Mouse (Mus musculus) E14TG2a.4 (cell line): ENCODE measurements around the gene Eipr1.

Experiments used
- CTCF ChIP-seq: conservative IDR thresholded peaks from 2 replicates; pipeline ENCODE4 v1.5.1; 2014; ENCODE audit warnings: low read length
- NANOG ChIP-seq: IDR thresholded peaks from 2 replicates; pipeline ENCODE4 v1.6.1; 2014; ENCODE audit warnings: borderline replicate concordance, low read length, mixed read lengths
- POU5F1 ChIP-seq: IDR thresholded peaks from 2 replicates; pipeline ENCODE4 v1.6.1; 2014; ENCODE audit warnings: low read length, borderline replicate concordance

DNA sequence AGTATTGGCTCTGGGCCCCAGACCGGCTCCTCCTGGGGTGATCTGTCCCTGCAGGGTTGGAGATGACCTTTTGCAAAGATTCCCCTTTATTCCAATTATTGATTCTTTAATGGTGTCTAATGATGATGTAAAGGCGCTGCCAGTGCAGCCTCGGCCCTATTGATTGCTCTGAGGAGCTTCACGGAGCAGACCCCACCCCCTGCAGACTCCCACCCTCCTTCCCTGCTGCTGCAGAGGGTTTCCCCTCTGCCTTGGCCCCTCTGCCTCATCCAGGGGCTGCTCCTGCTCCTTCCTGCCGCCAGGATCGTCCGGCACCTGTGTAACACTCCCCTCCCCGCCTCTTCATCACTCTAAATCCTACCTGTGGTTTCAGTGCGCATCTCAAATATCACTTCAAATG, 156.2 kb downstream of the Eipr1 start:
- TF ChIP-seq CTCF (no peak), POU5F1 (no peak), NANOG (no peak)
